Mouse (Mus musculus): ENCODE results near the gene Tchp.

DNA sequence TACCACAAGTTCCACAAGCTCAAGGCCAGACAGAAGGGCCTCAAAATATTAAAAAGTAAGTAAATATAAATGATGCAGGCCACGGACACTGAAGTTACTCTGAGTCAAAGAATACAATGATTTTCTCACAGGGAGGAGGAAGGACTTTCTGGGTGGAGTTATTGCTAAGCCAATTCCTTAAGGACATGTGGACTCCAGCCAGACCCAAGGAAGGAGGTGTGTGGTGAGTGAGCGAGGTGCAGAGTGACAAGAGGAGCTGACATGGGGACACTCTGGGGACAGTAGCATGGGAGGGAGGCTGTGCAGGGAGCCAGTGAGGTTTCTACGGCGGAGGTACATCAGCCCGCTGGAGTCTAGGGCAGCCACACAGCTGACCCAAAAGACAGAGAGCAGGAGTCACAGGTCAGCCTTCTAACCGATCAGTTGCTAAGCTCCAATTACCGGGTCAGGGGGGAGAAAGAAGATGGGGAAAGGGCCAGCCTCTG, 20.8 kb upstream of the Tchp start:
- TF ChIP-seq CTCF (IDR thresholded peaks at IDR 0.05; ENCODE audit: low read depth) (no peak), EP300 (IDR thresholded peaks at IDR 0.05; ENCODE audit: low read depth) (no peak)
